Mouse (Mus musculus): ENCODE measurements around the gene Tlr4. TPM values are rescaled to one million over a fixed set of nuclear protein-coding genes. Genes with fewer than 3 reads are reported as not detected.

The Tlr4 gene
- polyA plus RNA-seq, 1 experiment from 2014 or later: 0.91 TPM

- WGBS: 89% methylated on average over 3 of the region's 3 CpGs
- Histone ChIP-seq H3K27ac (replicated peaks) (no peak overlapping the region), H3K36me3 (no peaks in the 10 kb centered on the region), H3K4me3 (no peak overlapping the region), H3K4me2 (no peak overlapping the region), H3K4me1 (replicated peaks) (no peaks in the 10 kb centered on the region), H3K9me3 (no peaks in the 10 kb centered on the region), H3K27me3 (no peaks in the 10 kb centered on the region), H3K9ac (no peak overlapping the region)
- no peak for ATAC-seq (ENCODE audit: low FRiP score, low read depth)
Observed at GRCm38 (mm10) chr4:66852011-66852410, 24.6 kb downstream of the Tlr4 start.

GRCm38 (mm10) chr4:66856992-66857391, 29.6 kb downstream of the Tlr4 start:
- no peak overlapping the region for H3K4me2 ChIP-seq
- H3K9ac ChIP-seq: no peak overlapping the region
- no peak overlapping the region for H3K27ac ChIP-seq (replicated peaks)
- no peaks in the 10 kb centered on the region for H3K36me3 ChIP-seq
- 89% methylated on average over 1 of the region's 1 CpGs for whole genome bisulfite sequencing
- no peak for ATAC-seq (ENCODE audit: low FRiP score, low read depth)
- H3K27me3 ChIP-seq: no peaks in the 10 kb centered on the region
- no peaks in the 10 kb centered on the region for H3K4me1 ChIP-seq (replicated peaks)
- H3K9me3 ChIP-seq: no peaks in the 10 kb centered on the region
- no peak overlapping the region for H3K4me3 ChIP-seq

- H3K4me2 ChIP-seq: no peak overlapping the region
- H3K27me3 ChIP-seq: no peaks in the 10 kb centered on the region
- no peaks in the 10 kb centered on the region for H3K4me1 ChIP-seq (replicated peaks)
- no peak overlapping the region for H3K4me3 ChIP-seq
- ATAC-seq (ENCODE audit: low FRiP score, low read depth): peak; percentile 75
- H3K27ac ChIP-seq (replicated peaks): no peak overlapping the region
- no peaks in the 10 kb centered on the region for H3K36me3 ChIP-seq
- 60% methylated on average over 7 of the region's 7 CpGs for WGBS
- H3K9me3 ChIP-seq: no peaks in the 10 kb centered on the region
- no peak overlapping the region for H3K9ac ChIP-seq
Observed at GRCm38 (mm10) chr4:66869919-66870318, 42.5 kb downstream of the Tlr4 start.

- H3K9me3 ChIP-seq: no peaks in the 10 kb centered on the region
- no peak overlapping the region for H3K9ac ChIP-seq
- no peaks in the 10 kb centered on the region for H3K4me1 ChIP-seq (replicated peaks)
- ATAC-seq (ENCODE audit: low FRiP score, low read depth): no peak
- H3K27ac ChIP-seq (replicated peaks): no peak overlapping the region
- H3K4me3 ChIP-seq: no peak overlapping the region
- 71% methylated on average over 5 of the region's 5 CpGs for WGBS
- H3K27me3 ChIP-seq: no peaks in the 10 kb centered on the region
- no peaks in the 10 kb centered on the region for H3K36me3 ChIP-seq
- no peak overlapping the region for H3K4me2 ChIP-seq
Observed at GRCm38 (mm10) chr4:66872026-66872425, 44.6 kb downstream of the Tlr4 start.

- ATAC-seq (ENCODE audit: low FRiP score, low read depth): no peak
- Histone ChIP-seq H3K4me3 (no peak overlapping the region), H3K9ac (no peak overlapping the region), H3K4me2 (no peak overlapping the region), H3K27me3 (no peaks in the 10 kb centered on the region), H3K36me3 (no peaks in the 10 kb centered on the region), H3K27ac (replicated peaks) (no peak overlapping the region), H3K9me3 (no peaks in the 10 kb centered on the region), H3K4me1 (replicated peaks) (no peaks in the 10 kb centered on the region)
Observed at GRCm38 (mm10) chr4:66873342-66873741, 46.0 kb downstream of the Tlr4 start.

GRCm38 (mm10) chr4:66875751-66876150, 48.4 kb downstream of the Tlr4 start:
- H3K36me3 ChIP-seq: no peaks in the 10 kb centered on the region
- no peaks in the 10 kb centered on the region for H3K9me3 ChIP-seq
- no peak overlapping the region for H3K27ac ChIP-seq (replicated peaks)
- no peak overlapping the region for H3K4me2 ChIP-seq
- H3K27me3 ChIP-seq: no peaks in the 10 kb centered on the region
- 73% methylated on average over 4 of the region's 4 CpGs for WGBS
- H3K4me1 ChIP-seq (replicated peaks): no peaks in the 10 kb centered on the region
- no peak overlapping the region for H3K4me3 ChIP-seq
- no peak overlapping the region for H3K9ac ChIP-seq
- no peak for ATAC-seq (ENCODE audit: low FRiP score, low read depth)

- Histone ChIP-seq H3K9me3 (no peaks in the 10 kb centered on the region), H3K4me2 (no peak overlapping the region), H3K4me1 (replicated peaks) (no peaks in the 10 kb centered on the region), H3K27ac (replicated peaks) (no peak overlapping the region), H3K9ac (no peak overlapping the region), H3K36me3 (no peaks in the 10 kb centered on the region), H3K27me3 (no peaks in the 10 kb centered on the region), H3K4me3 (no peak overlapping the region)
- 72% methylated on average over 11 of the region's 11 CpGs for whole genome bisulfite sequencing
- no peak for ATAC-seq (ENCODE audit: low FRiP score, low read depth)
Observed at GRCm38 (mm10) chr4:66877609-66878008, 50.2 kb downstream of the Tlr4 start.

- Histone ChIP-seq H3K9ac (no peak overlapping the region), H3K36me3 (no peaks in the 10 kb centered on the region), H3K4me3 (no peak overlapping the region), H3K27me3 (no peaks in the 10 kb centered on the region), H3K27ac (replicated peaks) (no peak overlapping the region), H3K9me3 (no peaks in the 10 kb centered on the region), H3K4me2 (no peak overlapping the region), H3K4me1 (replicated peaks) (no peaks in the 10 kb centered on the region)
- no peak for ATAC-seq (ENCODE audit: low FRiP score, low read depth)
- WGBS: 93% methylated on average over 1 of the region's 1 CpGs
Observed at GRCm38 (mm10) chr4:66881496-66881895, 54.1 kb downstream of the Tlr4 start.

- ATAC-seq (ENCODE audit: low FRiP score, low read depth): no peak
- no peaks in the 10 kb centered on the region for H3K27me3 ChIP-seq
- H3K4me2 ChIP-seq: no peak overlapping the region
- no peaks in the 10 kb centered on the region for H3K9me3 ChIP-seq
- no peak overlapping the region for H3K27ac ChIP-seq (replicated peaks)
- no peaks in the 10 kb centered on the region for H3K4me1 ChIP-seq (replicated peaks)
- no peak overlapping the region for H3K4me3 ChIP-seq
- WGBS: 93% methylated on average over 5 of the region's 5 CpGs
- no peaks in the 10 kb centered on the region for H3K36me3 ChIP-seq
- no peak overlapping the region for H3K9ac ChIP-seq
Observed at GRCm38 (mm10) chr4:66883264-66883663, 55.9 kb downstream of the Tlr4 start.

GRCm38 (mm10) chr4:66894547-66894946, 67.2 kb downstream of the Tlr4 start:
- Histone ChIP-seq H3K27ac (replicated peaks) (no peak overlapping the region), H3K27me3 (no peaks in the 10 kb centered on the region), H3K4me1 (replicated peaks) (no peaks in the 10 kb centered on the region), H3K9me3 (no peaks in the 10 kb centered on the region), H3K4me3 (no peak overlapping the region), H3K9ac (no peak overlapping the region), H3K36me3 (no peaks in the 10 kb centered on the region), H3K4me2 (no peak overlapping the region)
- no peak for ATAC-seq (ENCODE audit: low FRiP score, low read depth)
- 46% methylated on average over 2 of the region's 2 CpGs for WGBS

- WGBS: 76% methylated on average over 7 of the region's 7 CpGs
- no peak overlapping the region for H3K4me3 ChIP-seq
- no peaks in the 10 kb centered on the region for H3K27me3 ChIP-seq
- H3K4me2 ChIP-seq: no peak overlapping the region
- ATAC-seq (ENCODE audit: low FRiP score, low read depth): no peak
- H3K36me3 ChIP-seq: no peaks in the 10 kb centered on the region
- no peak overlapping the region for H3K27ac ChIP-seq (replicated peaks)
- H3K4me1 ChIP-seq (replicated peaks): no peaks in the 10 kb centered on the region
- H3K9me3 ChIP-seq: no peaks in the 10 kb centered on the region
- H3K9ac ChIP-seq: no peak overlapping the region
Observed at GRCm38 (mm10) chr4:66894981-66895380, 67.6 kb downstream of the Tlr4 start.

- no peak overlapping the region for H3K27ac ChIP-seq (replicated peaks)
- no peaks in the 10 kb centered on the region for H3K27me3 ChIP-seq
- H3K36me3 ChIP-seq: no peaks in the 10 kb centered on the region
- no peak overlapping the region for H3K9ac ChIP-seq
- no peaks in the 10 kb centered on the region for H3K4me1 ChIP-seq (replicated peaks)
- no peak for ATAC-seq (ENCODE audit: low FRiP score, low read depth)
- no peak overlapping the region for H3K4me3 ChIP-seq
- no peak overlapping the region for H3K4me2 ChIP-seq
- no peaks in the 10 kb centered on the region for H3K9me3 ChIP-seq
Observed at GRCm38 (mm10) chr4:66900126-66900525, 72.7 kb downstream of the Tlr4 start.

GRCm38 (mm10) chr4:66901498-66901897, 74.1 kb downstream of the Tlr4 start:
- no peaks in the 10 kb centered on the region for H3K4me1 ChIP-seq (replicated peaks)
- H3K4me3 ChIP-seq: no peak overlapping the region
- no peaks in the 10 kb centered on the region for H3K9me3 ChIP-seq
- no peaks in the 10 kb centered on the region for H3K27me3 ChIP-seq
- no peak for ATAC-seq (ENCODE audit: low FRiP score, low read depth)
- no peak overlapping the region for H3K9ac ChIP-seq
- H3K4me2 ChIP-seq: no peak overlapping the region
- no peaks in the 10 kb centered on the region for H3K36me3 ChIP-seq
- no peak overlapping the region for H3K27ac ChIP-seq (replicated peaks)
